Mouse (Mus musculus) liver, embryonic 15.5 days (tissue): ENCODE results near the gene Spsb1. TPM values are rescaled to one million over a fixed set of nuclear protein-coding genes. Genes with fewer than 3 reads are reported as not detected.

Experiments used
- ATAC-seq: fragments of 200-750 bp; cut with Nextera tagmentation; 2 replicates; pipeline ENCODE4 v1.8.0; 2017; ENCODE audit warnings: moderate number of reproducible peaks, mild to moderate bottlenecking, moderate library complexity; ENCODE audit not compliant: insufficient read depth
- H3K27ac ChIP-seq: fragments of 300-500 bp; sonication (generic); replicated peaks from 2 replicates; pipeline ENCODE4 v1.5.1; 2015; ENCODE audit warnings: mild to moderate bottlenecking, inconsistent platforms
- H3K27me3 ChIP-seq: fragments of 300-500 bp; sonication (generic); 2 replicates; pipeline ENCODE4 v1.6.1; 2015; ENCODE audit warnings: mild to moderate bottlenecking, inconsistent platforms
- H3K36me3 ChIP-seq: fragments of 300-500 bp; sonication (generic); replicated peaks from 2 replicates; pipeline ENCODE4 v1.6.1; 2015; ENCODE audit warnings: moderate library complexity, mild to moderate bottlenecking, inconsistent platforms
- H3K4me1 ChIP-seq: fragments of 300-500 bp; sonication (generic); replicated peaks from 2 replicates; pipeline ENCODE4 v1.6.1; 2015; ENCODE audit warnings: inconsistent platforms
- H3K4me2 ChIP-seq: fragments of 300-500 bp; sonication (generic); 2 replicates; pipeline ENCODE4 v1.6.1; 2015; ENCODE audit warnings: moderate library complexity, mild to moderate bottlenecking, inconsistent platforms
- H3K4me3 ChIP-seq: fragments of 300-500 bp; sonication (generic); replicated peaks from 2 replicates; pipeline ENCODE4 v1.5.1; 2015; ENCODE audit warnings: mild to moderate bottlenecking, inconsistent platforms
- H3K9ac ChIP-seq: fragments of 300-500 bp; sonication (generic); 2 replicates; pipeline ENCODE4 v1.6.1; 2015; ENCODE audit warnings: moderate library complexity, mild to moderate bottlenecking, inconsistent platforms
- H3K9me3 ChIP-seq: fragments of 300-500 bp; sonication (generic); replicated peaks from 2 replicates; pipeline ENCODE4 v1.6.1; 2016; ENCODE audit warnings: inconsistent platforms
- WGBS: fragments of 180-500 bp; shearing (Covaris S2); methylation state at CpG from one replicate; pipeline ENCODE4 v1.1.7; 2015; ENCODE audit warnings: mixed read lengths; ENCODE audit not compliant: insufficient replicate concordance; 5-methylcytosine and 5-hydroxymethylcytosine counted together
- polyA plus RNA-seq: library from polyadenylated mRNA; unstranded; fragments of >200 nt; fragmentation: Nextera tagmentation; extraction: Ambion mirVana; gene quantifications from 2 replicates; pipeline ENCODE4 v1.2.1, GENCODE M21; 2015

Gene Spsb1
- polyA plus RNA-seq, 1 experiment from 2014 or later: 0.61 TPM

- WGBS: 26% methylated on average over 10 of the region's 10 CpGs
- no peak overlapping the region for H3K9ac ChIP-seq
- peak; percentile 74 for ATAC-seq
- no peak overlapping the region for H3K27ac ChIP-seq
- H3K4me2 ChIP-seq: peak overlapping the region; percentile 54; the same call in 1 of the 2 replicates
- no peaks in the 10 kb centered on the region for H3K36me3 ChIP-seq
- peaks cover 12% of the 10 kb centered on the region for H3K4me1 ChIP-seq
- no peak overlapping the region for H3K4me3 ChIP-seq
- peaks cover 30% of the 10 kb centered on the region for H3K27me3 ChIP-seq
- H3K9me3 ChIP-seq: no peaks in the 10 kb centered on the region
Measured at GRCm38 (mm10) chr4:149855180-149855891, 99.5 kb downstream of the Spsb1 start.

- Histone ChIP-seq H3K4me2 (peak overlapping the region; percentile 54), H3K9ac (no peak overlapping the region), H3K4me3 (peak overlapping the region; percentile 4; the same call in 1 of the 2 replicates), H3K27ac (no peak overlapping the region), H3K9me3 (no peaks in the 10 kb centered on the region), H3K36me3 (no peaks in the 10 kb centered on the region), H3K4me1 (peaks cover 12% of the 10 kb centered on the region), H3K27me3 (peaks cover 30% of the 10 kb centered on the region)
- 34% methylated on average over 9 of the region's 9 CpGs for WGBS
- peak; percentile 29; the same call in 1 of the 2 replicates for ATAC-seq
Measured at GRCm38 (mm10) chr4:149854770-149855169, 100.1 kb downstream of the Spsb1 start.

GRCm38 (mm10) chr4:149854301-149854708 lies 100.5 kb downstream of the Spsb1 start:
- peak overlapping the region; percentile 54 for H3K4me2 ChIP-seq
- peaks cover 30% of the 10 kb centered on the region for H3K27me3 ChIP-seq
- H3K27ac ChIP-seq: no peak overlapping the region
- no peaks in the 10 kb centered on the region for H3K36me3 ChIP-seq
- 4% methylated on average over 21 of the region's 21 CpGs for WGBS
- no peaks in the 10 kb centered on the region for H3K9me3 ChIP-seq
- peak; percentile 53; the same call in 1 of the 2 replicates for ATAC-seq
- H3K4me3 ChIP-seq: peak overlapping the region; percentile 4; the same call in 1 of the 2 replicates
- H3K9ac ChIP-seq: no peak overlapping the region
- peaks cover 12% of the 10 kb centered on the region for H3K4me1 ChIP-seq

GRCm38 (mm10) chr4:149853698-149854284 lies 101.1 kb downstream of the Spsb1 start:
- ATAC-seq: no peak
- no peak overlapping the region for H3K4me3 ChIP-seq
- H3K9me3 ChIP-seq: no peaks in the 10 kb centered on the region
- 50% methylated on average over 4 of the region's 4 CpGs for WGBS
- no peak overlapping the region for H3K9ac ChIP-seq
- no peak overlapping the region for H3K27ac ChIP-seq
- no peaks in the 10 kb centered on the region for H3K36me3 ChIP-seq
- H3K27me3 ChIP-seq: peaks cover 30% of the 10 kb centered on the region
- H3K4me2 ChIP-seq: peak overlapping the region; percentile 54; the same call in 1 of the 2 replicates
- H3K4me1 ChIP-seq: peaks cover 12% of the 10 kb centered on the region

- no peak overlapping the region for H3K9ac ChIP-seq
- no peaks in the 10 kb centered on the region for H3K9me3 ChIP-seq
- WGBS: 72% methylated on average over 8 of the region's 8 CpGs
- H3K4me3 ChIP-seq: no peak overlapping the region
- no peak overlapping the region for H3K27ac ChIP-seq
- no peak overlapping the region for H3K4me2 ChIP-seq
- peaks cover 12% of the 10 kb centered on the region for H3K27me3 ChIP-seq
- no peaks in the 10 kb centered on the region for H3K36me3 ChIP-seq
- H3K4me1 ChIP-seq: peaks cover 16% of the 10 kb centered on the region
- ATAC-seq: no peak
Measured at GRCm38 (mm10) chr4:149851554-149851953, 103.3 kb downstream of the Spsb1 start.

- H3K27me3 ChIP-seq: peaks cover 8% of the 10 kb centered on the region; the same call in 1 of the 2 replicates
- 55% methylated on average over 10 of the region's 10 CpGs for WGBS
- H3K4me2 ChIP-seq: no peak overlapping the region
- H3K9me3 ChIP-seq: no peaks in the 10 kb centered on the region
- no peak overlapping the region for H3K27ac ChIP-seq
- H3K4me1 ChIP-seq: peaks cover 16% of the 10 kb centered on the region
- H3K9ac ChIP-seq: no peak overlapping the region
- no peak for ATAC-seq
- H3K4me3 ChIP-seq: no peak overlapping the region
- H3K36me3 ChIP-seq: no peaks in the 10 kb centered on the region
Measured at GRCm38 (mm10) chr4:149850674-149851073, 104.2 kb downstream of the Spsb1 start.

GRCm38 (mm10) chr4:149850045-149850444 lies 104.8 kb downstream of the Spsb1 start:
- Histone ChIP-seq H3K4me1 (peaks cover 14% of the 10 kb centered on the region), H3K4me3 (no peak overlapping the region), H3K27me3 (peaks cover 5% of the 10 kb centered on the region; the same call in 1 of the 2 replicates), H3K9me3 (no peaks in the 10 kb centered on the region), H3K4me2 (no peak overlapping the region), H3K36me3 (no peaks in the 10 kb centered on the region), H3K9ac (no peak overlapping the region), H3K27ac (no peak overlapping the region)
- WGBS: 63% methylated on average over 7 of the region's 7 CpGs
- no peak for ATAC-seq

GRCm38 (mm10) chr4:149849035-149849434 lies 105.8 kb downstream of the Spsb1 start:
- no peak for ATAC-seq
- Histone ChIP-seq H3K4me1 (0 out of 2 replicates have a peak, but pooled peaks cover 4% of the 10 kb centered on the region), H3K4me2 (no peak overlapping the region), H3K9me3 (no peaks in the 10 kb centered on the region), H3K9ac (no peak overlapping the region), H3K4me3 (no peak overlapping the region), H3K27me3 (no peaks in the 10 kb centered on the region; the same call in 1 of the 2 replicates), H3K27ac (no peak overlapping the region), H3K36me3 (no peaks in the 10 kb centered on the region)
- WGBS: 55% methylated on average over 5 of the region's 5 CpGs

GRCm38 (mm10) chr4:149846861-149847631 lies 107.8 kb downstream of the Spsb1 start:
- Histone ChIP-seq H3K36me3 (no peaks in the 10 kb centered on the region), H3K9ac (no peak overlapping the region), H3K9me3 (no peaks in the 10 kb centered on the region), H3K4me1 (peaks cover 4% of the 10 kb centered on the region; the same call in 1 of the 2 replicates), H3K27ac (no peak overlapping the region), H3K4me3 (no peak overlapping the region), H3K27me3 (no peaks in the 10 kb centered on the region; the same call in 1 of the 2 replicates), H3K4me2 (no peak overlapping the region)
- WGBS: 64% methylated on average over 22 of the region's 22 CpGs
- no peak for ATAC-seq
